Mouse (Mus musculus) heart, embryonic 13.5 days (tissue): ENCODE data around the gene Xrra1. TPM values are rescaled to one million over a fixed set of nuclear protein-coding genes. Genes with fewer than 3 reads are reported as not detected.
"Not testable (repeated sequence)": the region's sequence is repeated elsewhere in the genome, so short reads cannot be mapped to it uniquely, and the experiment has no call there.

Experiments used
- ATAC-seq: fragments of 200-750 bp; cut with Nextera tagmentation; 2 replicates; pipeline ENCODE4 v1.8.0; 2017; ENCODE audit warnings: moderate TSS enrichment; ENCODE audit not compliant: insufficient number of reproducible peaks, low FRiP score, low TSS enrichment; ENCODE audit errors: extremely low read depth
- H3K27ac ChIP-seq: fragments of 300-500 bp; sonication (generic); replicated peaks from 2 replicates; pipeline ENCODE4 v1.5.1; 2015; ENCODE audit warnings: moderate library complexity, mild to moderate bottlenecking, inconsistent platforms
- H3K27me3 ChIP-seq: fragments of 300-500 bp; sonication (generic); replicated peaks from 2 replicates; pipeline ENCODE4 v1.6.1; 2015; ENCODE audit warnings: mild to moderate bottlenecking, inconsistent platforms
- H3K36me3 ChIP-seq: fragments of 300-500 bp; sonication (generic); 2 replicates; pipeline ENCODE4 v1.6.1; 2015; ENCODE audit warnings: mild to moderate bottlenecking, inconsistent platforms
- H3K4me1 ChIP-seq: fragments of 300-500 bp; sonication (generic); 2 replicates; pipeline ENCODE4 v1.6.1; 2015; ENCODE audit warnings: inconsistent platforms
- H3K4me2 ChIP-seq: fragments of 300-500 bp; sonication (generic); 2 replicates; pipeline ENCODE4 v1.6.1; 2015; ENCODE audit warnings: inconsistent platforms, mild to moderate bottlenecking, moderate library complexity
- H3K4me3 ChIP-seq: fragments of 300-500 bp; sonication (generic); 2 replicates; pipeline ENCODE4 v1.5.1; 2015; ENCODE audit warnings: moderate library complexity, mild to moderate bottlenecking, inconsistent platforms
- H3K9ac ChIP-seq: fragments of 300-500 bp; sonication (generic); 2 replicates; pipeline ENCODE4 v1.6.1; 2015; ENCODE audit warnings: inconsistent platforms, mild to moderate bottlenecking, moderate library complexity
- H3K9me3 ChIP-seq: fragments of 300-500 bp; sonication (generic); 2 replicates; pipeline ENCODE4 v1.6.1; 2016; ENCODE audit warnings: inconsistent platforms
- WGBS: fragments of 180-500 bp; shearing (Covaris S2); methylation state at CpG from one replicate; pipeline ENCODE4 v1.1.7; 2015; ENCODE audit warnings: mixed read lengths; 5-methylcytosine and 5-hydroxymethylcytosine counted together
- polyA plus RNA-seq: library from polyadenylated mRNA; unstranded; fragments of >200 nt; fragmentation: Nextera tagmentation; extraction: Ambion mirVana; gene quantifications from 2 replicates; pipeline ENCODE4 v1.2.1, GENCODE M21; 2015

Xrra1 gene
- 0.15 and 0.18 TPM in 2 replicates for polyA plus RNA-seq

- peak within 1 kb of the TSS; percentile 92 for H3K4me3 ChIP-seq
- H3K4me1 ChIP-seq = peaks cover 27% of the 10 kb centered on the region
- peaks cover 23% of the 10 kb centered on the region for H3K36me3 ChIP-seq
- H3K4me2 ChIP-seq = peak within 1 kb of the TSS; percentile 91
- peak; percentile 96 for ATAC-seq
- peak within 1 kb of the TSS; percentile 65 for H3K27ac ChIP-seq
- peak within 1 kb of the TSS; percentile 95 for H3K9ac ChIP-seq
- no peaks in the 10 kb centered on the region for H3K9me3 ChIP-seq
- no peaks in the 10 kb centered on the region for H3K27me3 ChIP-seq
- 1% methylated on average over 42 of the region's 42 CpGs for WGBS
These were observed at the start of gene Xrra1 for GRCm38 (mm10) chr7:99858813-99859585. Xrra1 (plus strand) TSS chr7:99859116.

GRCm38 (mm10) chr7:99810814-99811213 lies 48.1 kb upstream of the Xrra1 start:
- H3K27ac ChIP-seq = no peak overlapping the region
- H3K4me2 ChIP-seq = no peak overlapping the region
- peaks cover 21% of the 10 kb centered on the region for H3K36me3 ChIP-seq
- 0 out of 2 replicates have a peak, but pooled peaks cover 3% of the 10 kb centered on the region for H3K4me1 ChIP-seq
- no peaks in the 10 kb centered on the region for H3K9me3 ChIP-seq
- no peaks in the 10 kb centered on the region for H3K27me3 ChIP-seq
- no peak for ATAC-seq
- H3K4me3 ChIP-seq = no peak overlapping the region
- WGBS = 76% methylated on average over 2 of the region's 2 CpGs
- no peak overlapping the region for H3K9ac ChIP-seq

- Histone ChIP-seq H3K4me1 (0 out of 2 replicates have a peak, but pooled peaks cover 3% of the 10 kb centered on the region), H3K9me3 (no peaks in the 10 kb centered on the region), H3K4me2 (no peak overlapping the region), H3K4me3 (no peak overlapping the region), H3K27ac (no peak overlapping the region), H3K9ac (no peak overlapping the region), H3K36me3 (peaks cover 21% of the 10 kb centered on the region), H3K27me3 (no peaks in the 10 kb centered on the region)
- ATAC-seq = no peak
- WGBS = 88% methylated on average over 4 of the region's 4 CpGs
These were observed 47.3 kb upstream of the Xrra1 start for GRCm38 (mm10) chr7:99811661-99812060.

- Histone ChIP-seq H3K9ac (no peak overlapping the region), H3K36me3 (peaks cover 21% of the 10 kb centered on the region), H3K4me3 (no peak overlapping the region), H3K27me3 (no peaks in the 10 kb centered on the region), H3K4me1 (peaks cover 9% of the 10 kb centered on the region), H3K9me3 (no peaks in the 10 kb centered on the region), H3K4me2 (no peak overlapping the region), H3K27ac (no peak overlapping the region)
- WGBS = 79% methylated on average over 11 of the region's 11 CpGs
- no peak for ATAC-seq
These were observed 45.5 kb upstream of the Xrra1 start for GRCm38 (mm10) chr7:99813394-99813793.

- 0 out of 2 replicates have a peak overlapping the region, but pooled peaks have one; percentile 32 for H3K27ac ChIP-seq
- H3K27me3 ChIP-seq, ATAC-seq, H3K9me3 ChIP-seq: not testable (repeated sequence)
- peaks cover 17% of the 10 kb centered on the region for H3K36me3 ChIP-seq
- H3K4me1 ChIP-seq = peaks cover 27% of the 10 kb centered on the region
- WGBS = 20% methylated on average over 9 of the region's 9 CpGs
- peak overlapping the region; percentile 37; the same call in 1 of the 2 replicates for H3K9ac ChIP-seq
- 0 out of 2 replicates have a peak overlapping the region, but pooled peaks have one; percentile 14 for H3K4me3 ChIP-seq
- peak overlapping the region; percentile 46 for H3K4me2 ChIP-seq
These were observed 40.7 kb upstream of the Xrra1 start for GRCm38 (mm10) chr7:99818181-99818725.

- H3K27ac ChIP-seq = 0 out of 2 replicates have a peak overlapping the region, but pooled peaks have one; percentile 8
- no peak overlapping the region for H3K4me2 ChIP-seq
- no peaks in the 10 kb centered on the region for H3K9me3 ChIP-seq
- peaks cover 60% of the 10 kb centered on the region for H3K4me1 ChIP-seq
- no peaks in the 10 kb centered on the region for H3K27me3 ChIP-seq
- H3K9ac ChIP-seq = no peak overlapping the region
- 0 out of 2 replicates have a peak, but pooled peaks cover 9% of the 10 kb centered on the region for H3K36me3 ChIP-seq
- 46% methylated on average over 2 of the region's 2 CpGs for WGBS
- no peak for ATAC-seq
- H3K4me3 ChIP-seq = no peak overlapping the region
These were observed 37.0 kb upstream of the Xrra1 start for GRCm38 (mm10) chr7:99821953-99822352.

GRCm38 (mm10) chr7:99822426-99822825 lies 36.5 kb upstream of the Xrra1 start:
- H3K27ac ChIP-seq = 0 out of 2 replicates have a peak overlapping the region, but pooled peaks have one; percentile 8

GRCm38 (mm10) chr7:99823045-99823663 lies 35.8 kb upstream of the Xrra1 start:
- Histone ChIP-seq H3K4me1 (peaks cover 60% of the 10 kb centered on the region), H3K9me3 (no peaks in the 10 kb centered on the region), H3K4me3 (no peak overlapping the region), H3K27ac (no peak overlapping the region), H3K36me3 (0 out of 2 replicates have a peak, but pooled peaks cover 9% of the 10 kb centered on the region), H3K4me2 (no peak overlapping the region), H3K27me3 (no peaks in the 10 kb centered on the region), H3K9ac (no peak overlapping the region)
- ATAC-seq = no peak
- 85% methylated on average over 10 of the region's 10 CpGs for WGBS

More at GRCm38 (mm10) chr7:99822426-99822825, 36.5 kb upstream of the Xrra1 start:
- Histone ChIP-seq H3K9me3 (no peaks in the 10 kb centered on the region), H3K27me3 (no peaks in the 10 kb centered on the region), H3K4me1 (peaks cover 59% of the 10 kb centered on the region), H3K9ac (no peak overlapping the region), H3K36me3 (0 out of 2 replicates have a peak, but pooled peaks cover 9% of the 10 kb centered on the region), H3K4me3 (no peak overlapping the region), H3K4me2 (no peak overlapping the region)
- ATAC-seq = no peak
- 64% methylated on average over 5 of the region's 5 CpGs for WGBS

GRCm38 (mm10) chr7:99824649-99825483 lies 34.0 kb upstream of the Xrra1 start:
- no peak overlapping the region; the same call in 1 of the 2 replicates for H3K27ac ChIP-seq
- no peaks in the 10 kb centered on the region for H3K9me3 ChIP-seq
- H3K4me1 ChIP-seq = peaks cover 60% of the 10 kb centered on the region
- no peaks in the 10 kb centered on the region for H3K27me3 ChIP-seq
- H3K36me3 ChIP-seq = 0 out of 2 replicates have a peak, but pooled peaks cover 9% of the 10 kb centered on the region
- 0 out of 2 replicates have a peak overlapping the region, but pooled peaks have one; percentile 0 for H3K9ac ChIP-seq
- no peak for ATAC-seq
- peak overlapping the region; percentile 43 for H3K4me2 ChIP-seq
- H3K4me3 ChIP-seq = no peak overlapping the region
- 20% methylated on average over 16 of the region's 16 CpGs for WGBS

GRCm38 (mm10) chr7:99825511-99825910 lies 33.4 kb upstream of the Xrra1 start:
- Histone ChIP-seq H3K9ac (0 out of 2 replicates have a peak overlapping the region, but pooled peaks have one; percentile 0), H3K4me3 (0 out of 2 replicates have a peak overlapping the region, but pooled peaks have one; percentile 12)

More at GRCm38 (mm10) chr7:99825511-99825910, 33.4 kb upstream of the Xrra1 start:
- Histone ChIP-seq H3K4me1 (peaks cover 60% of the 10 kb centered on the region), H3K27ac (no peak overlapping the region), H3K27me3 (no peaks in the 10 kb centered on the region), H3K36me3 (0 out of 2 replicates have a peak, but pooled peaks cover 9% of the 10 kb centered on the region), H3K4me2 (peak overlapping the region; percentile 43), H3K9me3 (no peaks in the 10 kb centered on the region)
- no peak for ATAC-seq
- 55% methylated on average over 9 of the region's 9 CpGs for WGBS
